Mouse (Mus musculus): ENCODE data around the gene Slc4a1. TPM values are rescaled to one million over a fixed set of nuclear protein-coding genes. Genes with fewer than 3 reads are reported as not detected.

Gene Slc4a1
- polyA plus RNA-seq, 1 experiment from 2014 or later: 1,144 TPM

- H3K4me2 ChIP-seq (ENCODE audit: low read depth, low read length): no peak overlapping the region
- peaks cover 41% of the 10 kb centered on the region for H3K4me1 ChIP-seq (ENCODE audit: control insufficient read depth, low read depth, low read length)
- 77% methylated on average over 12 of the region's 12 CpGs for WGBS (ENCODE audit: insufficient replicate concordance)
- no peak for ATAC-seq (ENCODE audit: low read depth)
- no peaks in the 10 kb centered on the region for H3K27me3 ChIP-seq (ENCODE audit: control insufficient read depth, insufficient read depth, low read depth, low read length)
- H3K4me3 ChIP-seq (ENCODE audit: low read depth, low read length): no peak overlapping the region
- H3K9ac ChIP-seq (ENCODE audit: low read depth, low read length): no peak overlapping the region
- H3K36me3 ChIP-seq (ENCODE audit: control insufficient read depth, insufficient read depth): peaks cover 45% of the 10 kb centered on the region
- H3K9me3 ChIP-seq (replicated peaks; ENCODE audit: control insufficient read depth, low read length): no peaks in the 10 kb centered on the region
- no peak overlapping the region for H3K27ac ChIP-seq (ENCODE audit: low read length)
These were observed 51.7 kb downstream of the Slc4a1 start for GRCm38 (mm10) chr11:102314321-102314720.

- H3K9ac ChIP-seq (ENCODE audit: low read depth, low read length): 0 out of 2 replicates have a peak overlapping the region, but pooled peaks have one; percentile 6
- no peaks in the 10 kb centered on the region for H3K27me3 ChIP-seq (ENCODE audit: control insufficient read depth, insufficient read depth, low read depth, low read length)
- H3K4me2 ChIP-seq (ENCODE audit: low read depth, low read length): no peak overlapping the region
- no peaks in the 10 kb centered on the region for H3K9me3 ChIP-seq (replicated peaks; ENCODE audit: control insufficient read depth, low read length)
- no peak overlapping the region for H3K27ac ChIP-seq (ENCODE audit: low read length)
- peaks cover 52% of the 10 kb centered on the region for H3K36me3 ChIP-seq (ENCODE audit: control insufficient read depth, insufficient read depth)
- peaks cover 49% of the 10 kb centered on the region for H3K4me1 ChIP-seq (ENCODE audit: control insufficient read depth, low read depth, low read length)
- no peak overlapping the region for H3K4me3 ChIP-seq (ENCODE audit: low read depth, low read length)
- WGBS (ENCODE audit: insufficient replicate concordance): 80% methylated on average over 6 of the region's 6 CpGs
- no peak for ATAC-seq (ENCODE audit: low read depth)
These were observed 53.4 kb downstream of the Slc4a1 start for GRCm38 (mm10) chr11:102312586-102312985.

GRCm38 (mm10) chr11:102311966-102312365 is 54.0 kb downstream of the Slc4a1 start:
- no peaks in the 10 kb centered on the region for H3K27me3 ChIP-seq (ENCODE audit: control insufficient read depth, insufficient read depth, low read depth, low read length)
- H3K9me3 ChIP-seq (replicated peaks; ENCODE audit: control insufficient read depth, low read length): no peaks in the 10 kb centered on the region
- no peak overlapping the region for H3K4me2 ChIP-seq (ENCODE audit: low read depth, low read length)
- ATAC-seq (ENCODE audit: low read depth): no peak
- WGBS (ENCODE audit: insufficient replicate concordance): 91% methylated on average over 4 of the region's 4 CpGs
- H3K4me1 ChIP-seq (ENCODE audit: control insufficient read depth, low read depth, low read length): peaks cover 49% of the 10 kb centered on the region
- peaks cover 58% of the 10 kb centered on the region for H3K36me3 ChIP-seq (ENCODE audit: control insufficient read depth, insufficient read depth)
- 0 out of 2 replicates have a peak overlapping the region, but pooled peaks have one; percentile 1 for H3K27ac ChIP-seq (ENCODE audit: low read length)
- no peak overlapping the region for H3K4me3 ChIP-seq (ENCODE audit: low read depth, low read length)
- no peak overlapping the region for H3K9ac ChIP-seq (ENCODE audit: low read depth, low read length)

- H3K9ac ChIP-seq (ENCODE audit: low read depth, low read length): no peak overlapping the region
- H3K27ac ChIP-seq (ENCODE audit: low read length): peak overlapping the region; percentile 8; the same call in 1 of the 2 replicates
- no peak overlapping the region for H3K4me3 ChIP-seq (ENCODE audit: low read depth, low read length)
- WGBS (ENCODE audit: insufficient replicate concordance): 59% methylated on average over 35 of the region's 38 CpGs
- H3K4me2 ChIP-seq (ENCODE audit: low read depth, low read length): peak overlapping the region; percentile 77
- ATAC-seq (ENCODE audit: low read depth): no peak
- H3K27me3 ChIP-seq (ENCODE audit: control insufficient read depth, insufficient read depth, low read depth, low read length): no peaks in the 10 kb centered on the region
- no peaks in the 10 kb centered on the region for H3K9me3 ChIP-seq (replicated peaks; ENCODE audit: control insufficient read depth, low read length)
- H3K36me3 ChIP-seq (ENCODE audit: control insufficient read depth, insufficient read depth): peaks cover 67% of the 10 kb centered on the region
- H3K4me1 ChIP-seq (ENCODE audit: control insufficient read depth, low read depth, low read length): peaks cover 45% of the 10 kb centered on the region
These were observed 55.0 kb downstream of the Slc4a1 start for GRCm38 (mm10) chr11:102310768-102311695.

- H3K4me1 ChIP-seq (ENCODE audit: control insufficient read depth, low read depth, low read length): peaks cover 35% of the 10 kb centered on the region
- peak overlapping the region; percentile 72 for H3K27ac ChIP-seq (ENCODE audit: low read length)
- H3K27me3 ChIP-seq (ENCODE audit: control insufficient read depth, insufficient read depth, low read depth, low read length): no peaks in the 10 kb centered on the region
- no peak for ATAC-seq (ENCODE audit: low read depth)
- peak overlapping the region; percentile 61 for H3K4me3 ChIP-seq (ENCODE audit: low read depth, low read length)
- H3K36me3 ChIP-seq (ENCODE audit: control insufficient read depth, insufficient read depth): peaks cover 67% of the 10 kb centered on the region
- 73% methylated on average over 22 of the region's 22 CpGs for WGBS (ENCODE audit: insufficient replicate concordance)
- peak overlapping the region; percentile 77 for H3K4me2 ChIP-seq (ENCODE audit: low read depth, low read length)
- no peaks in the 10 kb centered on the region for H3K9me3 ChIP-seq (replicated peaks; ENCODE audit: control insufficient read depth, low read length)
- peak overlapping the region; percentile 60 for H3K9ac ChIP-seq (ENCODE audit: low read depth, low read length)
These were observed 56.0 kb downstream of the Slc4a1 start for GRCm38 (mm10) chr11:102309821-102310617.

GRCm38 (mm10) chr11:102308979-102309378 is 57.0 kb downstream of the Slc4a1 start:
- ATAC-seq (ENCODE audit: low read depth): peak; percentile 95
- Histone ChIP-seq H3K27ac (ENCODE audit: low read length) (peak overlapping the region; percentile 72), H3K36me3 (ENCODE audit: control insufficient read depth, insufficient read depth) (peaks cover 57% of the 10 kb centered on the region), H3K27me3 (ENCODE audit: control insufficient read depth, insufficient read depth, low read depth, low read length) (no peaks in the 10 kb centered on the region), H3K4me1 (ENCODE audit: control insufficient read depth, low read depth, low read length) (peaks cover 32% of the 10 kb centered on the region), H3K9me3 (replicated peaks; ENCODE audit: control insufficient read depth, low read length) (no peaks in the 10 kb centered on the region), H3K4me3 (ENCODE audit: low read depth, low read length) (peak overlapping the region; percentile 61), H3K4me2 (ENCODE audit: low read depth, low read length) (peak overlapping the region; percentile 77), H3K9ac (ENCODE audit: low read depth, low read length) (peak overlapping the region; percentile 60)
- under 1% methylated on average over 27 of the region's 27 CpGs for WGBS (ENCODE audit: insufficient replicate concordance)

- H3K27me3 ChIP-seq (ENCODE audit: control insufficient read depth, insufficient read depth, low read depth, low read length): no peaks in the 10 kb centered on the region
- peaks cover 48% of the 10 kb centered on the region for H3K36me3 ChIP-seq (ENCODE audit: control insufficient read depth, insufficient read depth)
- H3K4me1 ChIP-seq (ENCODE audit: control insufficient read depth, low read depth, low read length): peaks cover 32% of the 10 kb centered on the region
- no peak overlapping the region for H3K4me2 ChIP-seq (ENCODE audit: low read depth, low read length)
- H3K9me3 ChIP-seq (replicated peaks; ENCODE audit: control insufficient read depth, low read length): no peaks in the 10 kb centered on the region
- H3K9ac ChIP-seq (ENCODE audit: low read depth, low read length): no peak overlapping the region
- H3K4me3 ChIP-seq (ENCODE audit: low read depth, low read length): no peak overlapping the region
- no peak overlapping the region for H3K27ac ChIP-seq (ENCODE audit: low read length)
- WGBS (ENCODE audit: insufficient replicate concordance): 73% methylated on average over 9 of the region's 9 CpGs
- no peak for ATAC-seq (ENCODE audit: low read depth)
These were observed 57.9 kb downstream of the Slc4a1 start for GRCm38 (mm10) chr11:102308104-102308503.

- Histone ChIP-seq H3K4me1 (ENCODE audit: control insufficient read depth, low read depth, low read length) (peaks cover 18% of the 10 kb centered on the region), H3K27ac (ENCODE audit: low read length) (no peak overlapping the region), H3K4me2 (ENCODE audit: low read depth, low read length) (no peak overlapping the region), H3K27me3 (ENCODE audit: control insufficient read depth, insufficient read depth, low read depth, low read length) (no peaks in the 10 kb centered on the region), H3K9ac (ENCODE audit: low read depth, low read length) (no peak overlapping the region), H3K36me3 (ENCODE audit: control insufficient read depth, insufficient read depth) (peaks cover 32% of the 10 kb centered on the region), H3K4me3 (ENCODE audit: low read depth, low read length) (no peak overlapping the region), H3K9me3 (replicated peaks; ENCODE audit: control insufficient read depth, low read length) (no peaks in the 10 kb centered on the region)
- WGBS (ENCODE audit: insufficient replicate concordance): 53% methylated on average over 3 of the region's 3 CpGs
- ATAC-seq (ENCODE audit: low read depth): no peak
These were observed 60.6 kb downstream of the Slc4a1 start for GRCm38 (mm10) chr11:102305359-102305758.
